Comparison of ENCODE assay signal across 17 mouse cellular contexts in genomic region chr9:117084471-117084870, GRCm38 (mm10).
DNase-seq lines count a peak whose midpoint lies in the region.
"Had no signal": no experiment of that assay in that cellular context is flagged by ENCODE, and none has a peak within 500 bp of the region (broad histone marks: within the 10 kb centered on the region; RNA-seq: fewer than 3 reads in every experiment).

No protein-coding gene starts in this region.

- no peaks in the 10 kb centered on the region for H3K9me3 ChIP-seq in heart, embryonic 10.5 days

- DNase-seq in heart, adult 11 months = peak; percentile 64
- no peak for DNase-seq in heart, postnatal 25 days (ENCODE audit: low spot score)
- DNase-seq in heart, embryonic 10.5 days (ENCODE audit: low spot score) = peak; percentile 52
- DNase-seq in heart, postnatal 10 days = no peak
- DNase-seq: adrenal gland, adult 2 months; adrenal gland, adult 8-10 months; adrenal gland, postnatal 10 days; adrenal gland, postnatal 14 days; adrenal gland, postnatal 25 days; adrenal gland, postnatal 36 days; B cell, adult 2 months; cerebellum, adult 11 months; cerebellum, adult 11-12 months; cerebellum, adult 18-20 months had no signal

- intact Hi-C loops in heart, postnatal 25 days (cut with DNase I) = no loop called here
- intact Hi-C loops in heart, postnatal 10 days (cut with DNase I) = no loop called here

- no peaks in the 10 kb centered on the region for H3K4me1 ChIP-seq in heart, embryonic 10.5 days

- H3K27ac ChIP-seq in heart, embryonic 10.5 days = no peak overlapping the region

- peaks cover 8% of the 10 kb centered on the region for H3K36me3 ChIP-seq in heart, embryonic 10.5 days
- H3K36me3 ChIP-seq: G1E had no signal

- WGBS in heart, embryonic 10.5 days = 92% methylated on average over 2 of the region's 2 CpGs

- H3K27me3 ChIP-seq in heart, embryonic 10.5 days (ENCODE audit: insufficient read depth, poor library complexity, severe bottlenecking) = no peaks in the 10 kb centered on the region
- H3K27me3 ChIP-seq: CH12.LX, Patski had no signal

- no peak overlapping the region for H3K4me3 ChIP-seq in heart, embryonic 10.5 days

Comparison
In these comparisons a context has a peak if more than half of its experiments do, and no peak if none do; other contexts are left out.
1. DNase-seq: peak in heart, adult 11 months (single experiment) and heart, embryonic 10.5 days (single experiment); none in heart, postnatal 25 days (single experiment) and heart, postnatal 10 days (0 of 2).